Mouse (Mus musculus): ENCODE measurements around the gene Pde7b.
A peak's percentile ranks its signal among the peaks of the same experiment; 100 is the strongest.

Pde7b gene

GRCm38 (mm10) chr10:20722651-20723520 is 2.0 kb downstream of the Pde7b start:
- DNase-seq: no peak

- no peak for DNase-seq
Observed at GRCm38 (mm10) chr10:20719201-20719600, 5.7 kb downstream of the Pde7b start.

DNA sequence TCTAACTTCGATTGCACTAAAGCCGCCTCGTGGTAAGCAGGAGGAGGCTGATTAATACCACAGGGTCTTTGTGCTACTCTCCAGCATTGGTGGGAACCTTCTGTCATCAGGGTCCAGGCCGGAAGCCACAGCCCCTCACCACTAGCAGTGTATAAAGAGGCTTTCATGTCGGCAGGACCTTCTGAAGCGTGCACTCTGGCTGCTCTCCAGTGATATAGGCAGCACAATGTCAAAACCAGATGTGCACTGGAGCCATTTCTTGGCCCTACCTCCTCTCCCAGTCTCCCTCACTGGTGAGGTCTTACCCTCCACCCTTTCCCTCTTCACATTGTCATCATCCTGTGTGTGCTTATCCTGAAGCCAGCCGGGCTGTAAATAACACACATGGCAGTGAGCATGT is 24.2 kb downstream of the Pde7b start:
- no peak for DNase-seq

DNA sequence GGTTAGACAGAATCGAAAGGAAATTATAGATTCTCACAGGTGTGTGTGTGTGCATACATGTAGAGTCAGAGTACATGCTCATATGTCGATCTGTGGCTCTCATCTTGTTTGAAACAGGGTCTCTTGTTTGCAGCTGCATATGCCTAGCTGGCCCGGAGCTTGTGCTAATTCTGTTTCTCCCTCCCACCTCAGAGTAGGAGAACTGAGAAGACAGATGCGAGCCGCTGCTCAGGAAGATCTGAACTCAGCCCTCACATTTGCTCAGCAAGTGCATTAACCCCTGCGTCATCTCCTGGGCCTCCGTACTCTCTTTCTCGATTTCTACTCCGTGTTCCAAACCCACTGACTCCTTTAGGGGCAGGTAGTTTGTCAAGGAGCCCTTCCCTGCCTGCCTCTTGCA is 25.0 kb downstream of the Pde7b start:
- no peak for DNase-seq

GRCm38 (mm10) chr10:20695637-20696036 is 29.2 kb downstream of the Pde7b start:
- DNase-seq: no peak

GRCm38 (mm10) chr10:20690002-20690401 is 34.9 kb downstream of the Pde7b start:
- no peak for DNase-seq

DNA sequence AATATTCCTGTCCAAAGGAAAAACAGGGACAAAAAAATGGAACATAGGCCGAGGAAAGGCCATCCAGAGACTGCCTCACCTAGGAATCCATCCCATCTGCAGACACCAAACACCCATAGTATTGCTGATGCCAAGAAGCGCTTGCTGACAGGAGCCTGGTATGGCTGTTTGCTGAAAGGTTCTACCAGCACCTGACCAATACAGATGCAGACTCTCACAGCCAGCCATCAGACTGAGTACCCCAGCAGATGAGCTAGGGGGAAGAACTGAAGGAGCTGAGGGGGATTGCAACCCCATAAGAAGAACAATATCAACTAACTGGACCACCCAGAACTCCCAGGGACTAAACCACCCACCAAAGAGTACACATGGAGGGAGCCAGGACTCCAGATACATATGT is 40.7 kb downstream of the Pde7b start:
- no peak for DNase-seq

DNA sequence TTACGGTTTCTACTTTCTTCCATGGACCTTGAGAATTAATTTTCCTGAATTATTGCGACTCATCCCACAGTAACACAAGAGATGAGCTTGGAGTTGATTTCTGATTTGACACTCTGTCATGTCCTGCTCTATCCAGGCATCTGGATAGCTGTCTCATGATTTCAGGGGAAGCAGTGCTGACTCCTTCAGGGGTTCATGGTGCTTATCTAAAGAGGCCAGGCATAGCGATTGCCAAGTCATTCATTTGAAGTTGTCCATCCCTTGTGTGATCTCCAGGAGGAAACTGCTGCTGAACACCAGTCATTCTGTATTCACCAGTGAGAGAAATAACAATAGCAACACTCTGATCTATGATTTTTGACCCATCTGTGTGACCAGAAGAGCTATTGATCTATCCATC is 43.9 kb downstream of the Pde7b start:
- no peak for DNase-seq

DNA sequence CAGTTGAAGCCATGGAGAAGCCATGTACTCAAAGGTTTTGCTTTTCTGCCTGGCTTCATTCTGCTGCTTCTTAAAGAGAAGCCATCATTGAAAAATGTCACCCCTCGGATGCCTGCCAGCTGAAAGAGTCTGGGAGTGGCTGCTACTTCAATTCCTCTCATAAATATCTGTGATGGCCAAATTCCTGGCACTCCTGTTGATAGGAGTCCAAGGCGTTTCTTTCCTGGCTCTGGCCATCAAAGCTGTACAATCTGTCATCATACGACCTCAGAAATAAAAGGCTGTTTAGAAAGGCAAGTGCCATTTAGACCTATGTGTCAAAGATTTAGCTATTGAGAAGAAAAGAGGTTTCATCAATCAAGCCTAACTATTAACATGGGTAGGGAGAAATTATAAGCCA is 49.6 kb downstream of the Pde7b start:
- DNase-seq: no peak

- DNase-seq: peak in 1 of 2 experiments; percentile 6
Observed at GRCm38 (mm10) chr10:20673798-20674197, 51.1 kb downstream of the Pde7b start.

- no peak for DNase-seq
Observed at GRCm38 (mm10) chr10:20672591-20672990, 52.3 kb downstream of the Pde7b start.

- no peak for DNase-seq
Observed at GRCm38 (mm10) chr10:20671621-20672020, 53.3 kb downstream of the Pde7b start.

DNA sequence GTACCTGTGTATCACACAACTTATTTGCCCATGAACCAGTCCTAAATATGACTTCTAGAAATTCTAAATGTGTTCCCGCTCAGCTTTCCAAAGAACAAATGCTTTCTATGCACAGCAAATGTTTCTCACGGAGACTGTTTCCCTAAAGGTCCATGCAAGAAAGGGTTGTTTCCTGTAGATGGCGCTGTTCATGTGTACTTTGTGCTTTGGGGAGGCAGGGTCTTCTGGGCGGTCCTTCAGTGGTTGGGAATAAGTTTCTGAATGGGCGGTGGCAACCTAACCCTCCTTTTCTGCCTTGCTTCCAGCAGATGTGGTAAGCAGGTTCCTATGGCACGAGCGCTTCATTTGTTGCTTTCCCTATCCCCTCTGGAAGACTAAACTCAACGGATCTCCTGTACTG is 54.3 kb downstream of the Pde7b start:
- no peak for DNase-seq

DNA sequence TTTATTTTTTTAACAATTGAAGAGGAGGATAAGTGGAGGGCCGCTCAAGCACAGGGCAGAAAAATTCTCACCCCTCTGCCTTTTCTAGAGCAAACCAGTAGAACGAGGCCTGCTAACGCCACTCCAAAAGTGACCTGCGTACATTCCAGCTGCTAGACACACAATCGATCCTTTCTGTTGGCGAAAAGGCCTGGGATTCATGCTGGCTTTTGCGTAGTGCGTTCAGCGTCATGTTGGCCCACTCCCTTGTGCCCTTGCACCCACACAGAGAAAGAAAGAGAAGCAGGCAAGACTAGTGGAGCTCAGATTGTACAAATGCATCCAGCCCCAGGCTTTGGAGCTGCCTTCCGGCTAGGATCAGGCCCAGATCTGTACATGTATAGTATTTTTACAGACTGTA is 55.4 kb downstream of the Pde7b start:
- DNase-seq: no peak

- no peak for DNase-seq
Observed at GRCm38 (mm10) chr10:20668577-20668976, 56.3 kb downstream of the Pde7b start.

GRCm38 (mm10) chr10:20666655-20667054 is 58.2 kb downstream of the Pde7b start:
- DNase-seq: no peak

GRCm38 (mm10) chr10:20662951-20663350 is 61.9 kb downstream of the Pde7b start:
- DNase-seq: no peak

DNA sequence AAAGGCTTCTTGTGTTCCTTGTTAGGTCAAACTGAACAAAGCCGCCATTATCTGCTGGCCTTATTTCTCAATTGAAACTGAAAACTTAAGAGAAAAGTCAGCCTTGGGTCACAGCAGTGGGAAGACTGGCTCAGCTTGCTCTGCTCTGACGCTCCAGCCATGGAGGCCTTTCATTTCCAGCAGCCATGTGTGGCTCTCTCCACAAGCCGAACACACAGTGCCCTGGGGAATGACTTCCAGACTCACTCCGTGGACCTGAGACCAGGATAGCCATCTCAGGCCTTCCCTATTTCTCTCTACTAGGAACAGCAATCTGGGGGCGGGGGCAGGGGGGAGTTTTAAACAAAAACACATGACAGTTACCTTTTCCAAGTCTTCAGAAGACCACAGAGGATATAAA is 63.2 kb downstream of the Pde7b start:
- DNase-seq: no peak

- DNase-seq: no peak
Observed at GRCm38 (mm10) chr10:20659718-20660117, 65.2 kb downstream of the Pde7b start.

- no peak for DNase-seq
Observed at GRCm38 (mm10) chr10:20659268-20659667, 65.6 kb downstream of the Pde7b start.

DNA sequence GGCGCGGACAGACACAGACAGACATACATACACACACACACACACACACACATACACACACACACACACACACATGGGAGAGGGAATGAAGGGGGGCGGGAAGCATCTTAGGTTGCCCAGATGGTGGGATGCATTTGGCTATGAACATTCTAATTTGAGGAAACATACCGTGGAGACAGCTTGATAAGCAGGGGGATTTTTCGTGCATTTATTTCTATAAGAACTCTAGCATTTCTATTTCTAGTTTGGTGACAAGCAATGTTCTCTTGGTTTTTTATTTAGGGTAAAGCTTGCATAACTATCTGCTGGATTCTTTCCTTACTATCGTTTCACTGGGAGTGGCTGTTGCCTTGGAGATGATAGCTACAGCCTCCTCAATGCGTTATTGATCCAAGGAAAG is 66.2 kb downstream of the Pde7b start:
- DNase-seq: no peak

DNA sequence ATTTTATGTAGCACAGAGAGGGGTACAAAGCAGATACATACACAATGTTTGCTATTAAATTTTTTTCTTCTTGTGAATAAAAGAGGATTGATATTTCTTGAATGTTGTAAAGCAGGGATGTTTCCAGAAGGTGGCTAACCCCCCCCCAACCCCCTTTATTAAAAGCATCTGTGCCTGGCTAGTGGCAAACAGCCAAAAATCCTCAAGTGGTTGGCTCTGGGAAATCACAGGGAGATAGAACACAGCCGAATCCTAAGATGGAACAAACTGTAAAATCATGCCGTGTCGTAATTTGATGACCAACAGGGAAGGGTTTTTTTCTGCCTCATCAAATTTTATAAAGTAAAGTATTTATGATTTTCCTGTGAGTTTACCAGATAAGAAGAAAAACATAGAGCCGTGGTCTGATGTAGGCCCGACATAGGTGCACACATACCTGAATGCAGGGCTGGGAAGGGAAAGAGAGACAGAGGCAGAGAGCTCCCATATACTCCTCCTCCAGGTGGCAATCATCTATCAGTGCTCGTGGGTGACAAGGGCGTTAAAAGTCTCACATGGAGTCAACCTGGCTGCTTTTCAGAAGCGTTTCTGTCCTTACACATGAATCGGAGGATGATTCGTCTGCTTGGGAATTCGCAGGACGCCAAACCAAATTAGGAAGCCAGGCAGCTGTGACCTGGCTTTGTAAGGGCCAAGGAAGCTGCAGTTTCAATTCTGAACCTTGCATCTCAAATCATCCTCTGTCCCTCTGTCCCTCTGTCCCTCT is 67.4 kb downstream of the Pde7b start:
- DNase-seq: no peak

GRCm38 (mm10) chr10:20654590-20654989 is 70.3 kb downstream of the Pde7b start:
- no peak for DNase-seq

DNA sequence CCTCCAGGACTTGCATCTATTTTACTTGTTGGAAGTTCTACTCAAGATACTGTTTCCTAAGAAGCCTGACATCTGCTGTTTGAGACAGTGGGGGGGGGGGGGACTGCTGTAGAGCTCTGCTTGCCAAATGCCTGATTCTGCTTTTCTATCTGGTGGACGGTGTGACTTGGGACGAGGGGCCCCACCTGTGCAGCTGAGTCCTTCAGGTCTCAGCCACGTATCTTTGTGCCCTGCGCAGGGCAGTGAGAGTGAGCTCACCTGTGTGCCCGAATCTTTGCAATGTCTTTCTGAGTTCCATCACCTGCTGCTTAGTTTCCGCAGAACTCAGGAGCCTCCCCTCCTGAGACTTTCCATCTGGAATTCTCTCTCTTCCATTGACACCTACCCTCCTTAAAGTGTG is 70.7 kb downstream of the Pde7b start:
- no peak for DNase-seq

All from thymus, postnatal 36 days (tissue).